Mouse (Mus musculus) cerebellum, postnatal 10 days (tissue): ENCODE measurements at regions not wholly inside any gene's neighbourhood (a gene's known extent, or its start where the extent isn't known, plus 50 kb on each side); places are given as distances from the start of the nearest gene placed in this dataset.

Source experiments
- DNase-seq, 2 experiments: peaks; one replicate each; pipeline ENCODE4 v3.0.0; 2021; ENCODE audit warnings: mixed read lengths in 2 of 2

- DNase-seq: no peak
Observed at GRCm38 (mm10) chr7:142835319-142835718, 92.1 kb upstream of the Ins2 start.

DNA sequence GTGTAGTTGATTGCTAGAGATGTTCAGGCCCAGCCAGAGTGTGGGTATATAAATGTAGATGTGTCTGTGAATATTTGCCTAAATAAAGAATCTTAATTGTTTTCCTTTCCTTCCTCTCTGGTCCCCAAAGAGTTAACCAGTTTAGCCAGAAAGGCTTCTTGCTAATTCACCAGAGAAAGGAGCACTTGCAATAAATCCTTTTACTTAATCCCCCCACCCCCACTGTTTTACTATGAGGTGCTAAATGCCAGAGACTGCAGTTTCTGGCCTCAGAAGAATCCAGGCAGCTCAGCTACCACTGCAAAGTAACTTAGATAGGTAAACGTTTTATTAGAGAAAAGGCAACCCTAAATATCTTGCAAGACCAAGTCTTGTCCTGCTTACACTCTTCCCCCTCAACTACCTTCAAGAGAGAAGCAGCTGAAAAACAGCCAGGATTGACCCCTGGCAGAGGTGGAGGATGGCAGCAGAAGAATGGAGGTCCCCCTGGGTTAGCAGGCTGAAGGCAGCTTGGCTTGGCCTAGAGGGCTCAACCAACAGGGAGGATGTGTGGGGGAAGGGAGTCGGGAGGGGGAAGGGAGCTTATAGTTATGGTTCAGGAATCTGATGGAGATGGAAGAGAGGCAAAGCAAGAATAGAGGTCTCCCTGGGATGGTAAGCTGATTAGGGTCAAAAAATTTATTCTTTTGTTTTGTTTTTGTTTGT is 87.9 kb upstream of the Ins2 start:
- peak; percentile 2 to 3 for DNase-seq

- no peak for DNase-seq
Observed at GRCm38 (mm10) chr7:142810711-142811110, 67.5 kb upstream of the Ins2 start.

- peak; percentile 75 for DNase-seq
Observed at GRCm38 (mm10) chr7:142799424-142799823, 56.2 kb upstream of the Ins2 start.

GRCm38 (mm10) chr7:142794481-142794880 is 51.3 kb upstream of the Ins2 start:
- DNase-seq: peak in 1 of 2 experiments; percentile 17
